Mouse (Mus musculus): ENCODE results near the gene BC028528. TPM values are rescaled to one million over a fixed set of nuclear protein-coding genes. Genes with fewer than 3 reads are reported as not detected.

BC028528 gene
- 0.30 TPM in 1 of 2 replicates, not detected in the other for polyA plus RNA-seq (2012; ENCODE audit: insufficient read depth, low replicate concordance)

DNA sequence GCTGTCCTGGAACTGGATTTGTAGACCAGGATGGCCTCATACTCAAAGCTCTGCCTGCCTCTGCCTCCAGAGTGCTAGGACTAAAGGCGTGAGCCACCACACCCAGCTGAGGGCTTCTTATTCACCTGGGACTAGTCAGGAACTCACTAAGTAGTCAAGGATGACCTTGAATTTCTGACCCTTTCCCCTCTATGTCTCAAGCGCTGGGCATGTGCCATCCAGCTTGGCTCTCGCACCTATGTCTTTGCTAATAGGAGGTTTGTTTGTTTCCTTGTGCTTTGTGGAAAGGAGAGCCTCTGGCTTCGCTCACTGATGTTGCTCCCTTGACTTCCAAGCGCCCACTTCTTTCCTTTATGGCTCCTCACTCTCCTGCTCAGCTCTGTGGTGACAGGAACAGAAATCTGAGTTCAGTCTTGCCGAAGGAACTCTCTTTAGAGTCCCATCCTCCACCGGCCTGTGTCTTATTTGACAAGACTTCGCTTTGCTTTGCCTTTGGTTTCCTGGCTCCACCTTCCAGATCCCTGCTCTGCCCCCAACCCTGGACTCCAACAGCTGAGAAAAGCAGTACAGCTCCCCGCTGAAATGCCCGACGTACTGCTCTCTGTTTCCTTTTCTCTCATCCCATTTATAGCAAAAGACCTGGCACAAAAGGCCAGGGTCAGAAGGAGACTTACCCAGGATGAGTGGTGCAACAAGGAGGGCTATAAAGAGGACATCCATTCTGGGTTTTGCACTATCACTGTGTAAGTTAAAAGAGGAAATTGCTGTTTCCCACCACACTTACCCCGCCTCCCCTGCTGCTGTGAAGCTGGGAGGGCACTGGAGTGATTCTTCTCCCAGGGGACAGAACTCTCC is at the start of gene BC028528:
Gene BC028528 (minus strand): TSS at position 795 of the 855 bp plus-strand sequence.
- TF ChIP-seq GATA1 (IDR thresholded peaks at IDR 0.05; ENCODE audit: borderline replicate concordance, low read length): no peak
- no peak for TF ChIP-seq FLI1 (IDR thresholded peaks at IDR 0.05; ENCODE audit: low read length)
- Histone ChIP-seq H3K4me3 (replicated peaks) (peak within 1 kb of the TSS; percentile 90), H3K36me3 (replicated peaks; ENCODE audit: low read length) (peaks cover 12% of the 10 kb centered on the region), H3K27me3 (replicated peaks) (peaks cover 3% of the 10 kb centered on the region), H3K9me3 (no peaks in the 10 kb centered on the region), H3K4me1 (peaks cover 55% of the 10 kb centered on the region)

- TF ChIP-seq GATA1 (IDR thresholded peaks at IDR 0.05; ENCODE audit: borderline replicate concordance, low read length) (no peak), FLI1 (IDR thresholded peaks at IDR 0.05; ENCODE audit: low read length) (no peak)
- Histone ChIP-seq H3K36me3 (replicated peaks; ENCODE audit: low read length) (peaks cover 90% of the 10 kb centered on the region), H3K4me1 (peaks cover 44% of the 10 kb centered on the region), H3K27me3 (replicated peaks) (no peaks in the 10 kb centered on the region), H3K9me3 (no peaks in the 10 kb centered on the region), H3K4me3 (replicated peaks) (no peak overlapping the region)
These were observed 47.0 kb upstream of the BC028528 start for GRCm38 (mm10) chr3:95938835-95939234.

GRCm38 (mm10) chr3:95938217-95938616 is 46.4 kb upstream of the BC028528 start:
- no peak overlapping the region for H3K4me3 ChIP-seq (replicated peaks)
- H3K9me3 ChIP-seq: no peaks in the 10 kb centered on the region
- TF ChIP-seq GATA1 (IDR thresholded peaks at IDR 0.05; ENCODE audit: borderline replicate concordance, low read length): no peak
- no peak for TF ChIP-seq FLI1 (IDR thresholded peaks at IDR 0.05; ENCODE audit: low read length)
- no peaks in the 10 kb centered on the region for H3K27me3 ChIP-seq (replicated peaks)
- peaks cover 45% of the 10 kb centered on the region for H3K4me1 ChIP-seq
- peaks cover 91% of the 10 kb centered on the region for H3K36me3 ChIP-seq (replicated peaks; ENCODE audit: low read length)

DNA sequence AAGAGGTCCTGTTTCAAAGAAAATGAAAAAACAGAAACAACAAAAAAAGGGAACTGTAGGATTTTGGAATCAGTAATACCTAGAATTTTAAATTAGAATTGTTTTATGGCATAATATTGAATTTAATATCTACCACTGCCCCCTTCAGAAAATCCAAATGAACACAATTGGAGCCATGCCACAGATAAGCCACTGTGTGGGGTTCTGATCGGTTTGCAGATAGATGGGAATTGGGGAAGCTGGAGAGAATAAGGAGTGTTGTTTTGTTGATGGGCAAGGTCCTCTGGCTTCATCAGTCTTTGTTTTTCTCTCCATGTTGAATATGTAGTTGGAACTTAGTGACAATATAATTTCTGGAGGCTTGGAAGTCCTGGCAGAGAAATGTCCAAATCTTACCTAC is 42.6 kb upstream of the BC028528 start:
- peaks cover 46% of the 10 kb centered on the region for H3K4me1 ChIP-seq
- no peaks in the 10 kb centered on the region for H3K9me3 ChIP-seq
- H3K4me3 ChIP-seq (replicated peaks): no peak overlapping the region
- TF ChIP-seq FLI1 (IDR thresholded peaks at IDR 0.05; ENCODE audit: low read length): no peak
- TF ChIP-seq GATA1 (IDR thresholded peaks at IDR 0.05; ENCODE audit: borderline replicate concordance, low read length): no peak
- H3K36me3 ChIP-seq (replicated peaks; ENCODE audit: low read length): peaks cover 58% of the 10 kb centered on the region
- H3K27me3 ChIP-seq (replicated peaks): no peaks in the 10 kb centered on the region

- H3K27me3 ChIP-seq (replicated peaks): no peaks in the 10 kb centered on the region
- H3K4me3 ChIP-seq (replicated peaks): no peak overlapping the region
- H3K9me3 ChIP-seq: no peaks in the 10 kb centered on the region
- TF ChIP-seq FLI1 (IDR thresholded peaks at IDR 0.05; ENCODE audit: low read length) (no peak), GATA1 (IDR thresholded peaks at IDR 0.05; ENCODE audit: borderline replicate concordance, low read length) (no peak)
- peaks cover 46% of the 10 kb centered on the region for H3K36me3 ChIP-seq (replicated peaks; ENCODE audit: low read length)
- peaks cover 49% of the 10 kb centered on the region for H3K4me1 ChIP-seq
These were observed 41.4 kb upstream of the BC028528 start for GRCm38 (mm10) chr3:95933111-95933750.

DNA sequence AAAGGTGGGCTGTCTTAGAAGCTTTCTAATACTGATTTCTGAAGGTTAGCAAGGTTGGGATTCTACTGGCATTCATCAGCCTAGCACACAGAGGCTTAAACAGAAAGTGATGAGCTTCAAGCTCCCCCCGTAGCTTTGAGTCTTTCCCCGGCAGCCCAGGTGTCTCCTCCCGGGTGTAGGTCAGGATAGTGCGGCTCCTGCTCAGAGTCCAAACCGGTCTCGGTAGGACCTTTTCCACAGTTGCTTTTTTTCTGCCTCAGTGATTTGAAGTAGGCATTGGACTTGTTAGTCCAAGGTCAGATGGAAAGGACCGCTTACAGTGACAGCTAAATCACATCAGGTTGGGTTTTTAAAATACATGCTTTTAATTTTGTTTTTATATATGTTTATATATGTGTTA is 40.8 kb upstream of the BC028528 start:
- H3K4me1 ChIP-seq: peaks cover 47% of the 10 kb centered on the region
- no peaks in the 10 kb centered on the region for H3K27me3 ChIP-seq (replicated peaks)
- no peaks in the 10 kb centered on the region for H3K9me3 ChIP-seq
- TF ChIP-seq GATA1 (IDR thresholded peaks at IDR 0.05; ENCODE audit: borderline replicate concordance, low read length): no peak
- H3K4me3 ChIP-seq (replicated peaks): no peak overlapping the region
- H3K36me3 ChIP-seq (replicated peaks; ENCODE audit: low read length): peaks cover 39% of the 10 kb centered on the region

- TF ChIP-seq FLI1 (IDR thresholded peaks at IDR 0.05; ENCODE audit: low read length): no peak
- TF ChIP-seq GATA1 (IDR thresholded peaks at IDR 0.05; ENCODE audit: borderline replicate concordance, low read length): no peak
- Histone ChIP-seq H3K4me1 (peaks cover 45% of the 10 kb centered on the region), H3K4me3 (replicated peaks) (no peak overlapping the region), H3K27me3 (replicated peaks) (no peaks in the 10 kb centered on the region), H3K36me3 (replicated peaks; ENCODE audit: low read length) (peaks cover 35% of the 10 kb centered on the region), H3K9me3 (no peaks in the 10 kb centered on the region)
These were observed 40.4 kb upstream of the BC028528 start for GRCm38 (mm10) chr3:95932157-95932556.

DNA sequence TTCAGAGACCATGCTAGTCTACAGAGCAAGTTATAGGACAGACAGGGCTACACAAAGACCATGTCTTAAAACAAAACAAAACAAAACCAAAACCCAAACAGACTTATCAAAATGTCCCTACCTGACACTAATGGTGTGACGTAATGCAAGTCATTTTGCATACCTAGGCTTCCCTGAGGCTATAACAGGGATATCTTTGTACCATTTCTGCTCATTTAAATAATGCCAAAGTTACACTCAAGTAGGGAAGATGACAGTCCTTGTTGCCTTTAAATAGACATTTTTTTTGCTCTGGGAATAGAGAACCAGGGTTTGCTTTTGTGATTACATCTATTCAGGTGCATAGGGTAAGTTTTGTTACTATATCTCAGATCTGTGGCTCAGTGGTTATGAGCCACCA is 39.7 kb upstream of the BC028528 start:
- TF ChIP-seq FLI1 (IDR thresholded peaks at IDR 0.05; ENCODE audit: low read length): no peak
- TF ChIP-seq GATA1 (IDR thresholded peaks at IDR 0.05; ENCODE audit: borderline replicate concordance, low read length): no peak
- Histone ChIP-seq H3K4me1 (peaks cover 45% of the 10 kb centered on the region), H3K9me3 (no peaks in the 10 kb centered on the region), H3K4me3 (replicated peaks) (no peak overlapping the region), H3K36me3 (replicated peaks; ENCODE audit: low read length) (peaks cover 28% of the 10 kb centered on the region), H3K27me3 (replicated peaks) (no peaks in the 10 kb centered on the region)

DNA sequence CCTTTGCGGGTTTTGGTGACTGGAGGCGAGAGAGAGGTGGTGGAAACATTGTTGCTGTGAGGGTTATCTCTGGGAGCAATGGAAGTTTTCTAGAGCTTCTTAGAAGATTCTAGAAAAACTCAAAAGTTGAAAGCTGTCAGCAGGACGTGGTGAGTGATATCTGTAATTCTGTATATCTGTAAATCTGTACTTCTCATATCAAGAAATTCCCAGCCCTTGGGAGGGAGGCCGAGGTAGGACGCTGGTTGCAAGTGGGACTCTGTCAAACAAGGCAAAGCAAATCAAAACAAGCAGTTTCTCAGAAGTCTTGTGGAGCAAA is 38.6 kb upstream of the BC028528 start:
- Histone ChIP-seq H3K9me3 (no peaks in the 10 kb centered on the region), H3K4me1 (peaks cover 45% of the 10 kb centered on the region), H3K27me3 (replicated peaks) (no peaks in the 10 kb centered on the region), H3K36me3 (replicated peaks; ENCODE audit: low read length) (peaks cover 24% of the 10 kb centered on the region), H3K4me3 (replicated peaks) (peak overlapping the region; percentile 96)
- TF ChIP-seq GATA1 (IDR thresholded peaks at IDR 0.05; ENCODE audit: borderline replicate concordance, low read length) (no peak), FLI1 (IDR thresholded peaks at IDR 0.05; ENCODE audit: low read length) (no peak)
